Mouse (Mus musculus): ENCODE results near the gene Trnp1.

The Trnp1 gene

GRCm38 (mm10) chr4:133460796-133461325 is 37.5 kb downstream of the Trnp1 start:
- DNase-seq (ENCODE audit: low spot score in 2 of 2), result no peak

GRCm38 (mm10) chr4:133460006-133460405 is 38.3 kb downstream of the Trnp1 start:
- no peak for DNase-seq (ENCODE audit: low spot score in 2 of 2)

GRCm38 (mm10) chr4:133458044-133458443 is 40.3 kb downstream of the Trnp1 start:
- DNase-seq (ENCODE audit: low spot score in 2 of 2), result no peak

- DNase-seq (ENCODE audit: low spot score in 2 of 2), result no peak
These were observed 45.9 kb downstream of the Trnp1 start for GRCm38 (mm10) chr4:133452433-133452832.

GRCm38 (mm10) chr4:133451536-133451935 is 46.8 kb downstream of the Trnp1 start:
- DNase-seq (ENCODE audit: low spot score in 2 of 2), result peak; percentile 85 to 86

- DNase-seq (ENCODE audit: low spot score in 2 of 2), result peak; percentile 34 to 36
These were observed 48.6 kb downstream of the Trnp1 start for GRCm38 (mm10) chr4:133449726-133450125.

GRCm38 (mm10) chr4:133448708-133449388 is 49.5 kb downstream of the Trnp1 start:
- no peak for DNase-seq (ENCODE audit: low spot score in 2 of 2)

- DNase-seq (ENCODE audit: low spot score in 2 of 2), result no peak
These were observed 50.4 kb downstream of the Trnp1 start for GRCm38 (mm10) chr4:133447967-133448366.

GRCm38 (mm10) chr4:133447366-133447765 is 51.0 kb downstream of the Trnp1 start:
- DNase-seq (ENCODE audit: low spot score in 2 of 2), result no peak

GRCm38 (mm10) chr4:133445727-133446126 is 52.6 kb downstream of the Trnp1 start:
- no peak for DNase-seq (ENCODE audit: low spot score in 2 of 2)

- DNase-seq (ENCODE audit: low spot score in 2 of 2), result no peak
These were observed 55.3 kb downstream of the Trnp1 start for GRCm38 (mm10) chr4:133443085-133443484.

GRCm38 (mm10) chr4:133442194-133442593 is 56.2 kb downstream of the Trnp1 start:
- no peak for DNase-seq (ENCODE audit: low spot score in 2 of 2)
